Mouse (Mus musculus): ENCODE data around the gene Prss43. TPM values are rescaled to one million over a fixed set of nuclear protein-coding genes. Genes with fewer than 3 reads are reported as not detected.

The Prss43 gene
- polyA plus RNA-seq, 2 experiments from 2014 or later: not detected

Other genes with a start within 250 kb of the Prss43 start
- gene Nradd, start 202.2 kb upstream of the Prss43 start, polyA plus RNA-seq (2017; shearing (Covaris generic)): 1 to 10 TPM; 2.4 to 3.4 TPM
- 10 to 100 TPM; 26.4 to 33.4 TPM for gene Nbeal2, start 172.5 kb upstream of the Prss43 start, polyA plus RNA-seq (2017; shearing (Covaris generic))
- gene Ccdc12, start 170.2 kb upstream of the Prss43 start, polyA plus RNA-seq (2017; shearing (Covaris generic)): 100 to 1,000 TPM; 224 to 285 TPM
- not detected for gene Myl3, start 84.8 kb upstream of the Prss43 start, polyA plus RNA-seq (2017; shearing (Covaris generic))
- gene Pth1r, start 79.5 kb upstream of the Prss43 start, polyA plus RNA-seq (2017; shearing (Covaris generic)): not detected
- gene Prss42, start 28.5 kb upstream of the Prss43 start, polyA plus RNA-seq (2017; shearing (Covaris generic)): not detected
- under 1 TPM in 1 of 2 experiments, not detected in 1; 0.37 TPM for gene Prss44, start 12.7 kb upstream of the Prss43 start, polyA plus RNA-seq (2017; shearing (Covaris generic))
- gene Prss45, start 7.9 kb downstream of the Prss43 start, polyA plus RNA-seq (2017; shearing (Covaris generic)): not detected
- gene Prss46, start 17.8 kb downstream of the Prss43 start, polyA plus RNA-seq (2017; shearing (Covaris generic)): not detected
- gene Prss50, start 31.3 kb downstream of the Prss43 start, polyA plus RNA-seq (2017; shearing (Covaris generic)): not detected
- 10 to 100 TPM in 1 of 2 experiments, 1 to 10 TPM in 1; 9.8 to 10.3 TPM for gene Als2cl, start 53.2 kb downstream of the Prss43 start, polyA plus RNA-seq (2017; shearing (Covaris generic))
- 1 to 10 TPM in 1 of 2 experiments, under 1 TPM in 1; 0.90 to 2.2 TPM for gene Tmie, start 53.4 kb downstream of the Prss43 start, polyA plus RNA-seq (2017; shearing (Covaris generic))
- gene Fam240a, start 90.2 kb downstream of the Prss43 start, polyA plus RNA-seq (2017; shearing (Covaris generic)): under 1 TPM in 1 of 2 experiments, not detected in 1; 0.95 TPM
- gene Tdgf1, start 119.5 kb downstream of the Prss43 start, polyA plus RNA-seq (2017; shearing (Covaris generic)): 1 to 10 TPM; 2.2 TPM
- gene Lrrc2, start 124.9 kb downstream of the Prss43 start, polyA plus RNA-seq (2017; shearing (Covaris generic)): under 1 TPM; 0.13 to 0.58 TPM
- not detected for gene Rtp3, start 163.9 kb downstream of the Prss43 start, polyA plus RNA-seq (2017; shearing (Covaris generic))
- gene Ltf, start 192.6 kb downstream of the Prss43 start, polyA plus RNA-seq (2017; shearing (Covaris generic)): not detected
- 10 to 100 TPM; 17.6 to 21.9 TPM for gene Ccrl2, start 230.8 kb downstream of the Prss43 start, polyA plus RNA-seq (2017; shearing (Covaris generic))

Measured in activated CD4-positive, CD25-positive, alpha-beta regulatory T cell, adult 4 months (primary cell).